Mouse (Mus musculus): Measurements from ENCODE around the gene Trp53bp2. TPM values are rescaled to one million over a fixed set of nuclear protein-coding genes. Genes with fewer than 3 reads are reported as not detected.

Gene Trp53bp2
- polyA plus RNA-seq, 1 experiment: 7.5 TPM

GRCm38 (mm10) chr1:182511778-182512177, 102.8 kb downstream of the Trp53bp2 start:
- peak overlapping the region; percentile 9 for H3ac ChIP-seq (ENCODE audit: control insufficient read depth, insufficient read length, low read depth)
- H3K79me2 ChIP-seq (ENCODE audit: control insufficient read depth, insufficient read depth): peaks cover 84% of the 10 kb centered on the region
- peaks cover 77% of the 10 kb centered on the region for H3K79me3 ChIP-seq (ENCODE audit: low read depth)
- TF ChIP-seq USF1 (IDR thresholded peaks at IDR 0.05; ENCODE audit: low read depth): no peak
- no peak for TF ChIP-seq CEBPB (IDR thresholded peaks at IDR 0.05; ENCODE audit: low read depth)
- no peak for TF ChIP-seq MYOG (IDR thresholded peaks at IDR 0.05; ENCODE audit: control insufficient read depth, extremely low read depth, insufficient read length)
- TF ChIP-seq CTCF (IDR thresholded peaks at IDR 0.05; ENCODE audit: control insufficient read depth, insufficient read depth, insufficient read length): no peak
- TF ChIP-seq MYOD1 (IDR thresholded peaks at IDR 0.05; ENCODE audit: control insufficient read depth, insufficient read length, low read depth): no peak
- TF ChIP-seq MAX (IDR thresholded peaks at IDR 0.05): no peak
- TF ChIP-seq FOSL1 (IDR thresholded peaks at IDR 0.05; ENCODE audit: insufficient read depth, low read length, poor library complexity, severe bottlenecking): no peak
- H3K4me3 ChIP-seq (ENCODE audit: insufficient read depth, poor library complexity, severe bottlenecking): no peak overlapping the region
- H3K36me3 ChIP-seq (ENCODE audit: control insufficient read depth, insufficient read depth): peaks cover 64% of the 10 kb centered on the region
- no peaks in the 10 kb centered on the region for H3K27me3 ChIP-seq (ENCODE audit: control insufficient read depth, insufficient read depth, insufficient read length)

Other genes starting within 250 kb of the Trp53bp2 start
- not detected for gene Vmn1r1, start 244.7 kb upstream of the Trp53bp2 start, polyA plus RNA-seq (2012; fragmentation: generic; extraction: Trizol)
- gene Degs1, start 126.4 kb upstream of the Trp53bp2 start, polyA plus RNA-seq (2012; fragmentation: generic; extraction: Trizol): 121 TPM
- gene Fbxo28, start 67.5 kb upstream of the Trp53bp2 start, polyA plus RNA-seq (2012; fragmentation: generic; extraction: Trizol): 16.9 TPM
- 171 TPM for gene Capn2, start 108.4 kb downstream of the Trp53bp2 start, polyA plus RNA-seq (2012; fragmentation: generic; extraction: Trizol)
- not detected for gene Capn8, start 155.8 kb downstream of the Trp53bp2 start, polyA plus RNA-seq (2012; fragmentation: generic; extraction: Trizol)

All from C2C12 (cell line).